Mouse (Mus musculus): ENCODE results near the gene Setx. TPM values are rescaled to one million over a fixed set of nuclear protein-coding genes. Genes with fewer than 3 reads are reported as not detected.
A peak's percentile ranks its signal among the peaks of the same experiment; 100 is the strongest.
"Not testable (repeated sequence)": the region's sequence is repeated elsewhere in the genome, so short reads cannot be mapped to it uniquely, and the experiment has no call there.

Setx gene
- 10 to 100 TPM; 48.1 to 49.4 TPM for total RNA-seq (2021)
- long read RNA-seq, partial matches to known transcripts: 2 of 7 reads
- long read RNA-seq, other reads (novel, unspliced or antisense): 5 of 7 reads

- no peak for DNase-seq (ENCODE audit: low spot score in 2 of 2)
These were observed at the start of gene Setx for GRCm38 (mm10) chr2:29123907-29124569. TSS of gene Setx (plus strand) at chr2:29124181.

- no peak for DNase-seq (ENCODE audit: low spot score in 2 of 2)
These were observed 49.3 kb upstream of the Setx start for GRCm38 (mm10) chr2:29074676-29075075.

- DNase-seq (ENCODE audit: low spot score in 2 of 2): no peak
These were observed 48.5 kb upstream of the Setx start for GRCm38 (mm10) chr2:29075331-29076070.

- DNase-seq (ENCODE audit: low spot score in 2 of 2): no peak
These were observed 47.8 kb upstream of the Setx start for GRCm38 (mm10) chr2:29076226-29076625.

GRCm38 (mm10) chr2:29081965-29082364, 42.0 kb upstream of the Setx start:
- no peak for DNase-seq (ENCODE audit: low spot score in 2 of 2)

- no peak for DNase-seq (ENCODE audit: low spot score in 2 of 2)
These were observed 38.0 kb upstream of the Setx start for GRCm38 (mm10) chr2:29086026-29086425.

GRCm38 (mm10) chr2:29089276-29089675, 34.7 kb upstream of the Setx start:
- DNase-seq (ENCODE audit: low spot score in 2 of 2): not testable (repeated sequence)

- no peak for DNase-seq (ENCODE audit: low spot score in 2 of 2)
These were observed 28.3 kb upstream of the Setx start for GRCm38 (mm10) chr2:29095674-29096073.

- DNase-seq (ENCODE audit: low spot score in 2 of 2): no peak
These were observed 27.2 kb upstream of the Setx start for GRCm38 (mm10) chr2:29096751-29097150.

- no peak for DNase-seq (ENCODE audit: low spot score in 2 of 2)
These were observed 26.5 kb upstream of the Setx start for GRCm38 (mm10) chr2:29097465-29097864.

GRCm38 (mm10) chr2:29097955-29098354, 26.0 kb upstream of the Setx start:
- DNase-seq (ENCODE audit: low spot score in 2 of 2): not testable (repeated sequence)

- no peak for DNase-seq (ENCODE audit: low spot score in 2 of 2)
These were observed 25.2 kb upstream of the Setx start for GRCm38 (mm10) chr2:29098786-29099185.

- no peak for DNase-seq (ENCODE audit: low spot score in 2 of 2)
These were observed 24.3 kb upstream of the Setx start for GRCm38 (mm10) chr2:29099646-29100045.

- no peak for DNase-seq (ENCODE audit: low spot score in 2 of 2)
These were observed 23.0 kb upstream of the Setx start for GRCm38 (mm10) chr2:29100822-29101534.

- not testable (repeated sequence) for DNase-seq (ENCODE audit: low spot score in 2 of 2)
These were observed 21.3 kb upstream of the Setx start for GRCm38 (mm10) chr2:29102416-29103377.

GRCm38 (mm10) chr2:29120969-29121368, 3.0 kb upstream of the Setx start:
- no peak for DNase-seq (ENCODE audit: low spot score in 2 of 2)

GRCm38 (mm10) chr2:29122446-29122845, 1.5 kb upstream of the Setx start:
- no peak for DNase-seq (ENCODE audit: low spot score in 2 of 2)

- no peak for DNase-seq (ENCODE audit: low spot score in 2 of 2)
These were observed 572 bp downstream of the Setx start for GRCm38 (mm10) chr2:29124571-29124935.

- peak; percentile 94 to 96 for DNase-seq (ENCODE audit: low spot score in 2 of 2)
These were observed 1.1 kb downstream of the Setx start for GRCm38 (mm10) chr2:29124936-29125701.
